Mouse (Mus musculus) kidney, postnatal 0 days (tissue): ENCODE results near the gene Myt1l. TPM values are rescaled to one million over a fixed set of nuclear protein-coding genes. Genes with fewer than 3 reads are reported as not detected.

Experiments
- ATAC-seq: fragments of 200-750 bp; cut with Nextera tagmentation; replicated peaks from 2 replicates; pipeline ENCODE4 v1.8.0; 2017; ENCODE audit warnings: low read depth, moderate number of reproducible peaks, moderate TSS enrichment, moderate library complexity; ENCODE audit not compliant: low FRiP score
- DNase-seq: peaks from one replicate; pipeline ENCODE4 v3.0.0-alpha.2; 2016; ENCODE audit warnings: low spot score
- H3K27ac ChIP-seq: fragments of 300-500 bp; sonication (generic); 2 replicates; pipeline ENCODE4 v1.5.1; 2014; ENCODE audit warnings: mild to moderate bottlenecking
- H3K27me3 ChIP-seq: fragments of 300-500 bp; sonication (generic); 2 replicates; pipeline ENCODE4 v1.6.1; 2014; ENCODE audit warnings: low read length, mixed read lengths; ENCODE audit not compliant: insufficient read depth
- H3K36me3 ChIP-seq: fragments of 300-500 bp; sonication (generic); 2 replicates; pipeline ENCODE4 v1.6.1; 2014; ENCODE audit warnings: low read length, mixed read lengths; ENCODE audit not compliant: insufficient read depth
- H3K4me1 ChIP-seq: fragments of 300-500 bp; sonication (generic); replicated peaks from 2 replicates; pipeline ENCODE4 v1.6.1; 2014; ENCODE audit warnings: antibody characterized with exemption, low read length, mixed read lengths; ENCODE audit not compliant: insufficient read depth
- H3K4me2 ChIP-seq: fragments of 300-500 bp; sonication (generic); 2 replicates; pipeline ENCODE4 v1.6.1; 2014; ENCODE audit warnings: mild to moderate bottlenecking, low read length, moderate library complexity, mixed read lengths
- H3K4me3 ChIP-seq: fragments of 300-500 bp; sonication (generic); replicated peaks from 2 replicates; pipeline ENCODE4 v1.5.1; 2014; ENCODE audit warnings: low read depth, low read length
- H3K9ac ChIP-seq: fragments of 300-500 bp; sonication (generic); 2 replicates; pipeline ENCODE4 v1.6.1; 2014; ENCODE audit warnings: low read depth, low read length
- H3K9me3 ChIP-seq: fragments of 300-500 bp; sonication (generic); replicated peaks from 2 replicates; pipeline ENCODE4 v1.6.1; 2016; ENCODE audit warnings: low read length, inconsistent platforms, mixed read lengths
- CTCF ChIP-seq: IDR thresholded peaks from 2 replicates; pipeline ENCODE4 v1.5.1; 2016; ENCODE audit warnings: antibody characterized with exemption, low read depth, mild to moderate bottlenecking, moderate library complexity
- WGBS: fragments of 180-500 bp; shearing (Covaris S2); extraction: QIAGEN DNeasy Blood & Tissue Kit; methylation state at CpG from one replicate; pipeline ENCODE4 v1.1.7; 2014; 5-methylcytosine and 5-hydroxymethylcytosine counted together
- polyA plus RNA-seq: library from polyadenylated mRNA; unstranded; fragments of >200 nt; fragmentation: Nextera tagmentation; extraction: Ambion mirVana; gene quantifications from 2 replicates; pipeline ENCODE4 v1.2.1, GENCODE M21; 2015

Gene Myt1l
- polyA plus RNA-seq, 1 experiment from 2014 or later: 0.07 TPM

DNA sequence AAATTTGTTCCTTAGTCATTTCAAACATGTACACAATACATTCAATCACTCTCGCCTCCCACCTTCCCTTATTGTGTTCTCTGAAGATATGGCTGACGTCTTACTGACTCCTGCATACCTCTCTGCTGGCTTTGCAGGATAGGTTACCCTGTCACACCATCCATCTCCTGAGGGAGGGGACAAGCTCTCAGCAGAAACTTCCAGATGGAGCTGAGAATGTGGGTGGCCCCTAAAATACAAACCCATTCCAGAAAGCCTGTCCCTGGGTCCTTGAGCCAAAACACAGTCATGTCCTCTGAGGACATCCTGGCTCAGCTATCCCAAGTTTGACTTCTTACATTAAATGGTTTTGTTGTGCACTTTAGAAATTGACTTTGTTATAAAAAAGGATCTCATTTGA, 129.7 kb downstream of the Myt1l start:
- WGBS: 65% methylated on average over 2 of the region's 2 CpGs
- H3K4me2 ChIP-seq: no peak overlapping the region
- DNase-seq (no peak), ATAC-seq (no peak)
- no peak overlapping the region for H3K4me3 ChIP-seq
- H3K27me3 ChIP-seq: no peaks in the 10 kb centered on the region
- no peaks in the 10 kb centered on the region for H3K4me1 ChIP-seq
- H3K9ac ChIP-seq: no peak overlapping the region
- H3K9me3 ChIP-seq: no peaks in the 10 kb centered on the region
- H3K36me3 ChIP-seq: no peaks in the 10 kb centered on the region
- no peak overlapping the region for H3K27ac ChIP-seq
- no peak for TF ChIP-seq CTCF

DNA sequence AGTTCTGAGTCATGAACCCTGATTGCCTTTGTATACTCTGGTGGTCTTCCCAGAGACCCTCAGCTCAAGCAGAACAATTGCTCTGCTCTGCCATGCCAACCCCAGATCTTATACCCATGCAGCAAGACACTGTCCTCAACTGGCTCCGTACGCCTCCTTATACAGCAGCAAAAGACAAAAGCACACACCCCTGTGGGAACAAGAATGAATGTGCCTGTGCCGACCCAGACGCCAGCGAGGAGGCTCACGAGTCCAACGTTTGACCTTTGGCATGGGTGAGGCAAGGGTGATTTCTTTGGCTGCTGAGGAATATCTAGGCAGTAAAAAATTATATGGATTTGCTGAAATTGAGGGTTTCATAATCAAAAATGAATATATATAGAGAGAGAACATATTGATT, 143.8 kb downstream of the Myt1l start:
- H3K9me3 ChIP-seq: no peaks in the 10 kb centered on the region
- ATAC-seq (no peak), DNase-seq (no peak)
- no peaks in the 10 kb centered on the region for H3K36me3 ChIP-seq
- no peak overlapping the region for H3K9ac ChIP-seq
- no peak overlapping the region for H3K4me3 ChIP-seq
- no peaks in the 10 kb centered on the region for H3K27me3 ChIP-seq
- H3K4me1 ChIP-seq: no peaks in the 10 kb centered on the region
- WGBS: 85% methylated on average over 7 of the region's 7 CpGs
- no peak overlapping the region for H3K4me2 ChIP-seq
- TF ChIP-seq CTCF: no peak
- no peak overlapping the region for H3K27ac ChIP-seq

DNA sequence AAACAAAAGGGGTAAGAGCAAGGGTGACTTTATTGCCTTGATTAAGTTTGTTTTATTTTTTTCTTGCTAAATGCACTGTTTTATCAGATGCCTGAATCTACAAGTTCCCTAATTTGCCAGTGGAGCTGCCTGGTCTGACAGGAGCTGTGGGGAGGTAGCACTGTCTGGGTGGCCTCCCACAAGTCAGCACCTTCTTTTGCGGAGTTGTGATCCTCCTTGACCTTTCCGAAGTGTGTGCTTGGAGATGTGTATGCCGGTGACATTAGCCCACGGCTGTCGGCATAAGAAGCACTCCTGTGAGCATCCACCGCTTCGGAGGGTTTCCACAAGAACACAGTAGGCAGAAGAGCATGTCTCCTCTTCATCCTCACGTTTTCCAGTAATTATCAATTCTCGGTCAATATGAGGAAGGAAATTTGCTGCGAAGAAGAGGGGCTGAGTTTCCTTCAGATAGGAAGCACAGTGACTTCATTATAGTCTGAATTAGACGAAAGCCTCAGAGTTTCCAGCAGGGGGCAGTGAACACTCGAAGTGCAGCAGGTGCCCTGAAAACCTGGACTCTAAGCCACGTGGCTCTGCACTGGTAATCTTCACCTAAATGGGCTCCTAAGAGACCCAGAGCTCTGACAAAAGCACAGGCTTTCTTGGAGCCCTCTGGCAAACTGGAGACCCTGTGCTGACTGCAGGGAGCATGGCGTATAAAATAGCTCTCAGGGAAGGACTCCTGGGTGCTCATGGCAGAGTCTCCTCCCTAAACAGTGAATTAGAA, 147.6 kb downstream of the Myt1l start:
- WGBS: 49% methylated on average over 14 of the region's 14 CpGs
- no peak overlapping the region for H3K9ac ChIP-seq
- TF ChIP-seq CTCF: peak; percentile 78
- no peaks in the 10 kb centered on the region for H3K9me3 ChIP-seq
- H3K4me3 ChIP-seq: no peak overlapping the region
- H3K4me1 ChIP-seq: no peaks in the 10 kb centered on the region
- H3K27ac ChIP-seq: no peak overlapping the region
- no peaks in the 10 kb centered on the region for H3K36me3 ChIP-seq
- no peaks in the 10 kb centered on the region for H3K27me3 ChIP-seq
- ATAC-seq (no peak), DNase-seq (peak; percentile 66)
- no peak overlapping the region for H3K4me2 ChIP-seq

DNA sequence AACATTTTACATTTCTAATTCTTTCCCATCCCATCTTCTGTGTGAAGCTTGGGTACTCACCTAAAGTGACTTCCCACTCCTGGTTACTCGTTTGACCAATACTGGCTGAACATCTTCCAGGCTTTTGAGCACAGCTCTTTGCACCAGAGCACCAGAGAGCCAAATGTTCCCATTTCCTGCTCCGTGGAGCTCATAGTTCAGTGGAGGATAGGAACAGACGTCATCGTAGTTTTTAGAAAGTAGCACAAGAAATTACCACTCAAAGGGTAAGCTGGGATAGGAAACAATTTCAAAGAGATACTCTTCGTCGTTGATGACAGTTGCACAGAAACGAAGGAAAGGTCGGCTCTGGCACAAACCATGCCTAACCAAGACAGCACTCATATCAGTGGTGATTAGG, 154.2 kb downstream of the Myt1l start:
- Histone ChIP-seq H3K9ac (no peak overlapping the region), H3K9me3 (no peaks in the 10 kb centered on the region), H3K27me3 (no peaks in the 10 kb centered on the region), H3K27ac (no peak overlapping the region), H3K4me2 (no peak overlapping the region), H3K4me1 (no peaks in the 10 kb centered on the region), H3K36me3 (no peaks in the 10 kb centered on the region), H3K4me3 (no peak overlapping the region)
- WGBS: 75% methylated on average over 8 of the region's 8 CpGs
- no peak for DNase-seq
- TF ChIP-seq CTCF: no peak
- no peak for ATAC-seq

DNA sequence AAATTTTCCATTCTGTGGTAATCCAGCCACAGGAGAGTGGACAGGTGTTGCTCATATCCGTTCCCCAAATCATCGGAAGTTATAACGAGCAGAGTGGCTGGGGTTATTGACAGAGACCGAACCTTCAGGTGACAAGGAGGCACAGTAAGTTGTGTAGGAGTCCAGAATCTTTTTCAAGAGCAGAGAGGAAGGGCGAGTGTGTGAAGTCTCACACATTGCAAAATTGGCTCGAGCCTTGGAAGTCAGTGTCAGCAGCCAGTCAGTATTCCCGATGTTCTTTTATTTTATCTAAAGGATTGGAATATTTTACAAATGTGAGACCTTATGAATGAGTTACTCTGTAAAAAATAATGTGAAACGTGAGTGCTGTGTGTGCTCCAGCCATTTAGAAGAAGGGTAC, 154.8 kb downstream of the Myt1l start:
- Histone ChIP-seq H3K4me3 (no peak overlapping the region), H3K9ac (no peak overlapping the region), H3K27me3 (no peaks in the 10 kb centered on the region), H3K36me3 (no peaks in the 10 kb centered on the region), H3K4me2 (no peak overlapping the region), H3K27ac (no peak overlapping the region), H3K9me3 (no peaks in the 10 kb centered on the region), H3K4me1 (no peaks in the 10 kb centered on the region)
- DNase-seq (no peak), ATAC-seq (no peak)
- WGBS: 78% methylated on average over 8 of the region's 8 CpGs
- TF ChIP-seq CTCF: no peak

DNA sequence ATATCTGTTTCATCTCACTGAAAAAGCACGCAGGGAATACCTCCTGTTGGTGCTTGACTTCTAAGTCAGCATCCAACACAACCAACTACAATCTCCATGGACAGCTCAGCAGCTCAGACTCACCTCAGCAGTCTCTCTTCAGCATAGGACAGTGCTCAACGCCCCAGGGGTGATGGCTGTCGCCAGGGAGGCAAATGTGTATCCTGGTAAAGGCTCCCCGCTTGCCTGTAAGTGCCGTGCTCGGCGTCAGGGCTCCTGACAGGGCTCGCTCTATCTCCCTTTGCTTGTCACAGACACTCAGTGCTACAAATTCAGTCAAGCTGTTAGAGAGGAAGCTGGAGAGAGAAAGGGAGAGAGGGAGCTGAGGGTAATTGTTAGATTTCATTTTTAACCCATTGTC, 158.1 kb downstream of the Myt1l start:
- H3K4me1 ChIP-seq: no peaks in the 10 kb centered on the region
- no peak overlapping the region for H3K4me3 ChIP-seq
- H3K27me3 ChIP-seq: no peaks in the 10 kb centered on the region
- no peaks in the 10 kb centered on the region for H3K9me3 ChIP-seq
- no peak for TF ChIP-seq CTCF
- H3K9ac ChIP-seq: no peak overlapping the region
- H3K27ac ChIP-seq: no peak overlapping the region
- 77% methylated on average over 8 of the region's 8 CpGs for WGBS
- ATAC-seq: no peak
- no peaks in the 10 kb centered on the region for H3K36me3 ChIP-seq
- no peak for DNase-seq
- no peak overlapping the region for H3K4me2 ChIP-seq

DNA sequence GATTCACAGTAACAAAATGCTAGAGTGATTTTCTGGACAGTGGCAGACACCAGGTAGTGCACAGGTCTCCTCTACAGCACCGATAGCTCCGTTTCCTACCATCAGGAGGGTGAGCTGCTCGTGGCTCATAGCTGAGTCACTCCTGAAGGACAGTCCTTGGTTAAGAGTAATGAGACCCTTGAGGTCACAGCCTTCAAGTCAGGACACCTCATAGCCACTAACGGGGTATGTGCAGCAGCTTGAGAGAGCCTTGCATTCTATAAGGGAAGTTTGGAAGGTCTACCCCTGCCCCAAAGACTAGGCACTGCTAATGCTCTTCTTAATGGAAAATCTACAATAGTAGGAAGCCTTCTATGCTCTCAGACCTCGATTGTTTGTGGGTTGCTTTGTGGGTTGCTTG, 163.4 kb downstream of the Myt1l start:
- DNase-seq (no peak), ATAC-seq (no peak)
- Histone ChIP-seq H3K9ac (no peak overlapping the region), H3K4me2 (no peak overlapping the region), H3K36me3 (no peaks in the 10 kb centered on the region), H3K4me3 (no peak overlapping the region), H3K27me3 (no peaks in the 10 kb centered on the region), H3K27ac (no peak overlapping the region), H3K9me3 (no peaks in the 10 kb centered on the region), H3K4me1 (no peaks in the 10 kb centered on the region)
- TF ChIP-seq CTCF: no peak
- 69% methylated on average over 5 of the region's 5 CpGs for WGBS
